ENCODE assay signal across 10 mouse cellular contexts in the genomic region with DNA sequence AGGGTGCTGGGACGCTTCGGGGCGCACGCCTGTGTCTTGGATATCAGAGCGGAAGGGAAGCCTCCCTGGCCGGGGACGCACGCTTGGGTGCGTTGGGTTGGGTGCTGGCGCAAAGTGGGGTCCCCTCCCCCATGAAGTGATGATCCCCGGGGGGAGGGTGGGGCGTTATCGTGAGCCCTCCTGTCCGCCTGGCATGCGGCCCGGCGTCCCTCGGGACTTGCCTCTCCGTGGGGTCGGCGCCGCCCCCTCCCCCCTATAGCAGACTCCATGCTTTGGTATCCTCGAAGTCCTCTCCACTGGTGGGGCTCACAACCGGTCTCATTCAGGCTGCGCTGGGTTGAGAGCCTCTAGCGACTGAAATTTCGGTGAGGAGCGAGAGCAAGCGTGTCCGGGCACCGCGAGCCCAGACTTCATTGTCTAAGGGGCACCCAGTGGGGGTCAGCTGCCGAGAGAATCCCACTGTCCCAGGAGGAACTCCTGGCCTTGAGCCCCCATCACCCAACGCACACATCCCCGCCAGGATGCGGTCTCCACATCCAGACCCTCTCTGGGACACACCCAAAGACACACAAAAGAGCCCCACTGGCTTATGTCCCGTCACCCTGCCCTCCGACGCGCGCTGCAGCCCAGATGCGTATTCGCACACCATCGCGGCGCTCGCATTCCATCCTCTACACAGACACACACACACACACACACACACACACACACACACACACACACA. TPM values are rescaled to one million over a fixed set of nuclear protein-coding genes. Genes with fewer than 3 reads are reported as not detected.
A peak's percentile ranks its signal among the peaks of the same experiment; 100 is the strongest.
DNase-seq lines count a peak whose midpoint lies in the region; ATAC-seq and TF ChIP-seq lines count a peak whose summit lies in the region.
"Had no signal": no experiment of that assay in that cellular context is flagged by ENCODE, and none has a peak within 500 bp of the region (broad histone marks: within the 10 kb centered on the region; RNA-seq: fewer than 3 reads in every experiment).

No protein-coding gene starts in this region.

- H3K27ac ChIP-seq in heart, embryonic 16.5 days (ENCODE audit: low read length), result no peak overlapping the region
- no peak overlapping the region for H3K27ac ChIP-seq in hindbrain, embryonic 15.5 days (replicated peaks)
- no peak overlapping the region for H3K27ac ChIP-seq in midbrain, postnatal 0 days (ENCODE audit: low read depth, low read length)

- DNase-seq in heart, adult 8-10 months (ENCODE audit: low spot score), result no peak
- DNase-seq in ZHBTc4 (ENCODE audit: low read depth, low spot score), result peak; percentile 54
- DNase-seq in midbrain, postnatal 0 days (ENCODE audit: low spot score), result no peak
- no peak for DNase-seq in layer of hippocampus, postnatal 25 days (ENCODE audit: extremely low spot score in 1 of 2, low spot score in 1 of 2)
- no peak for DNase-seq in adrenal gland, postnatal 25 days
- DNase-seq in left cerebral cortex, postnatal 14 days (ENCODE audit: low spot score in 2 of 2), result no peak
- DNase-seq: kidney, adult 2 months had no signal

- ATAC-seq in heart, embryonic 16.5 days (replicated peaks; ENCODE audit: extremely low read depth, insufficient read depth, low FRiP score), result no peak
- no peak for ATAC-seq in hindbrain, embryonic 15.5 days (ENCODE audit: low FRiP score, low read depth)
- ATAC-seq in midbrain, postnatal 0 days (ENCODE audit: low FRiP score), result no peak; the same call in 1 of the 2 replicates

- H3K36me3 ChIP-seq in heart, embryonic 16.5 days (ENCODE audit: control insufficient read depth, insufficient read depth), result no peaks in the 10 kb centered on the region
- no peaks in the 10 kb centered on the region for H3K36me3 ChIP-seq in hindbrain, embryonic 15.5 days
- no peaks in the 10 kb centered on the region for H3K36me3 ChIP-seq in midbrain, postnatal 0 days (ENCODE audit: insufficient read depth, low read length)
- H3K36me3 ChIP-seq: G1E had no signal

- 2% methylated on average over 47 of the region's 47 CpGs for WGBS in heart, embryonic 16.5 days
- 1% methylated on average over 38 of the region's 47 CpGs for WGBS in hindbrain, embryonic 15.5 days
- WGBS in midbrain, postnatal 0 days, result under 1% methylated on average over 47 of the region's 47 CpGs

- H3K4me3 ChIP-seq in heart, embryonic 16.5 days (ENCODE audit: low read length), result peak overlapping the region; percentile 52
- H3K4me3 ChIP-seq in hindbrain, embryonic 15.5 days, result peak overlapping the region; percentile 37
- H3K4me3 ChIP-seq in midbrain, postnatal 0 days (ENCODE audit: low read depth, low read length), result peak overlapping the region; percentile 35

- peak overlapping the region; percentile 71; the same call in 1 of the 2 replicates for H3K4me2 ChIP-seq in heart, embryonic 16.5 days (ENCODE audit: low read depth, low read length)
- H3K4me2 ChIP-seq in hindbrain, embryonic 15.5 days, result peak overlapping the region; percentile 76
- peak overlapping the region; percentile 67 for H3K4me2 ChIP-seq in midbrain, postnatal 0 days (ENCODE audit: low read depth, low read length, poor library complexity, severe bottlenecking)

- no peaks in the 10 kb centered on the region for H3K9me3 ChIP-seq in heart, embryonic 16.5 days (replicated peaks; ENCODE audit: control insufficient read depth, low read length)
- H3K9me3 ChIP-seq in hindbrain, embryonic 15.5 days, result no peaks in the 10 kb centered on the region
- no peaks in the 10 kb centered on the region for H3K9me3 ChIP-seq in midbrain, postnatal 0 days (ENCODE audit: low read length)
- H3K9me3 ChIP-seq: G1E had no signal

- TF ChIP-seq CTCF in midbrain, postnatal 0 days (IDR thresholded peaks at IDR 0.05), result no peak

- H3K9ac ChIP-seq in heart, embryonic 16.5 days (ENCODE audit: low read length), result peak overlapping the region; percentile 51; the same call in 1 of the 2 replicates
- H3K9ac ChIP-seq in hindbrain, embryonic 15.5 days, result no peak overlapping the region; the same call in 1 of the 2 replicates
- H3K9ac ChIP-seq in midbrain, postnatal 0 days (replicated peaks; ENCODE audit: low read length, poor library complexity, severe bottlenecking), result 0 out of 2 replicates have a peak overlapping the region, but pooled peaks have one; percentile 42

- peaks cover 95% of the 10 kb centered on the region for H3K27me3 ChIP-seq in heart, embryonic 16.5 days (ENCODE audit: control insufficient read depth, insufficient read depth, low read length)
- H3K27me3 ChIP-seq in hindbrain, embryonic 15.5 days, result peaks cover 98% of the 10 kb centered on the region
- peaks cover 90% of the 10 kb centered on the region for H3K27me3 ChIP-seq in midbrain, postnatal 0 days (ENCODE audit: insufficient read depth, low read length)

- H3K4me1 ChIP-seq in heart, embryonic 16.5 days (ENCODE audit: control insufficient read depth, insufficient read depth, low read length), result peaks cover 25% of the 10 kb centered on the region
- peaks cover 52% of the 10 kb centered on the region for H3K4me1 ChIP-seq in hindbrain, embryonic 15.5 days (replicated peaks)
- peaks cover 8% of the 10 kb centered on the region; the same call in 1 of the 2 replicates for H3K4me1 ChIP-seq in midbrain, postnatal 0 days (ENCODE audit: insufficient read depth, low read length)

- intact Hi-C loops in left cerebral cortex, postnatal 14 days (cut with DNase I), result no loop called here

RNA-seq across cellular contexts. Expression of a gene that starts 0.9 kb away (rescaled TPM):
- polyA plus RNA-seq in heart, embryonic 16.5 days (2015; fragmentation: Nextera tagmentation; extraction: Ambion mirVana), result 3.2 and 17.8 TPM in 2 replicates
- under 1 TPM in 2 of 4 experiments, not detected in 2; 0.57 to 0.97 TPM for total RNA-seq in heart, adult 8-10 months (2022)
- 7.0 and 8.6 TPM in 2 replicates for polyA plus RNA-seq in hindbrain, embryonic 15.5 days (2015; fragmentation: Nextera tagmentation; extraction: Ambion mirVana)
- total RNA-seq in midbrain, postnatal 0 days (2014; rRNA removed), result 4.1 and 4.3 TPM in 2 replicates
- 9.4 and 10.9 TPM in 2 replicates for polyA plus RNA-seq in midbrain, postnatal 0 days (2015; fragmentation: Nextera tagmentation; extraction: Ambion mirVana)
- 10 to 100 TPM; 45.2 to 49.5 TPM for total RNA-seq in layer of hippocampus, postnatal 25 days (2021)
- 0.18 TPM in 1 of 2 replicates, not detected in the other for total RNA-seq in adrenal gland, postnatal 25 days (2021)
- total RNA-seq in left cerebral cortex, postnatal 14 days (2021), result 1 to 10 TPM; 5.8 to 7.5 TPM
- total RNA-seq: G1E had no signal
- polyA plus RNA-seq: G1E had no signal

RNA-seq across cellular contexts. Expression of a gene that starts 6.7 kb away (rescaled TPM):
- 0.13 and 0.41 TPM in 2 replicates for polyA plus RNA-seq in heart, embryonic 16.5 days (2015; fragmentation: Nextera tagmentation; extraction: Ambion mirVana)
- not detected for total RNA-seq in heart, adult 8-10 months (2022)
- 133 and 145 TPM in 2 replicates for polyA plus RNA-seq in hindbrain, embryonic 15.5 days (2015; fragmentation: Nextera tagmentation; extraction: Ambion mirVana)
- total RNA-seq in midbrain, postnatal 0 days (2014; rRNA removed), result 168 and 206 TPM in 2 replicates
- 203 and 226 TPM in 2 replicates for polyA plus RNA-seq in midbrain, postnatal 0 days (2015; fragmentation: Nextera tagmentation; extraction: Ambion mirVana)
- 100 to 1,000 TPM; 318 to 351 TPM for total RNA-seq in layer of hippocampus, postnatal 25 days (2021)
- 10.1 and 10.2 TPM in 2 replicates for total RNA-seq in adrenal gland, postnatal 25 days (2021)
- total RNA-seq in left cerebral cortex, postnatal 14 days (2021), result 100 to 1,000 TPM; 217 to 225 TPM
- total RNA-seq: G1E had no signal

RNA-seq across cellular contexts. Expression of a gene that starts 12.7 kb away (rescaled TPM):
- 122 and 129 TPM in 2 replicates for polyA plus RNA-seq in heart, embryonic 16.5 days (2015; fragmentation: Nextera tagmentation; extraction: Ambion mirVana)
- total RNA-seq in heart, adult 8-10 months (2022), result 100 to 1,000 TPM; 118 to 133 (median 124) TPM
- polyA plus RNA-seq in hindbrain, embryonic 15.5 days (2015; fragmentation: Nextera tagmentation; extraction: Ambion mirVana), result 161 and 177 TPM in 2 replicates
- total RNA-seq in midbrain, postnatal 0 days (2014; rRNA removed), result 118 and 121 TPM in 2 replicates
- polyA plus RNA-seq in midbrain, postnatal 0 days (2015; fragmentation: Nextera tagmentation; extraction: Ambion mirVana), result 198 and 212 TPM in 2 replicates
- 100 to 1,000 TPM in 1 of 2 experiments, 10 to 100 TPM in 1; 91.1 to 101 TPM for total RNA-seq in layer of hippocampus, postnatal 25 days (2021)
- total RNA-seq in adrenal gland, postnatal 25 days (2021), result 141 and 158 TPM in 2 replicates
- 10 to 100 TPM; 96.6 to 99.7 TPM for total RNA-seq in left cerebral cortex, postnatal 14 days (2021)

RNA-seq across cellular contexts. Expression of a gene that starts 16.7 kb away (rescaled TPM):
- 691 and 770 TPM in 2 replicates for polyA plus RNA-seq in heart, embryonic 16.5 days (2015; fragmentation: Nextera tagmentation; extraction: Ambion mirVana)
- total RNA-seq in heart, adult 8-10 months (2022), result 1,000 to 10,000 TPM; 1,436 to 1,703 (median 1,558) TPM
- 652 and 684 TPM in 2 replicates for polyA plus RNA-seq in hindbrain, embryonic 15.5 days (2015; fragmentation: Nextera tagmentation; extraction: Ambion mirVana)
- total RNA-seq in midbrain, postnatal 0 days (2014; rRNA removed), result 357 and 402 TPM in 2 replicates
- polyA plus RNA-seq in midbrain, postnatal 0 days (2015; fragmentation: Nextera tagmentation; extraction: Ambion mirVana), result 721 and 736 TPM in 2 replicates
- 1,000 to 10,000 TPM; 1,005 to 1,128 TPM for total RNA-seq in layer of hippocampus, postnatal 25 days (2021)
- 1,380 and 1,587 TPM in 2 replicates for total RNA-seq in adrenal gland, postnatal 25 days (2021)
- 1,000 to 10,000 TPM in 1 of 2 experiments, 100 to 1,000 TPM in 1; 967 to 1,028 TPM for total RNA-seq in left cerebral cortex, postnatal 14 days (2021)

RNA-seq across cellular contexts. Expression of a gene that starts 17.1 kb away (rescaled TPM):
- 9.9 and 12.4 TPM in 2 replicates for polyA plus RNA-seq in heart, embryonic 16.5 days (2015; fragmentation: Nextera tagmentation; extraction: Ambion mirVana)
- total RNA-seq in heart, adult 8-10 months (2022), result 1 to 10 TPM; 8.1 to 9.3 (median 8.4) TPM
- 29.5 and 33.6 TPM in 2 replicates for polyA plus RNA-seq in hindbrain, embryonic 15.5 days (2015; fragmentation: Nextera tagmentation; extraction: Ambion mirVana)
- total RNA-seq in midbrain, postnatal 0 days (2014; rRNA removed), result 48.9 and 51.0 TPM in 2 replicates
- polyA plus RNA-seq in midbrain, postnatal 0 days (2015; fragmentation: Nextera tagmentation; extraction: Ambion mirVana), result 39.4 TPM in 2 replicates
- 10 to 100 TPM; 54.1 to 60.7 TPM for total RNA-seq in layer of hippocampus, postnatal 25 days (2021)
- 22.3 and 24.9 TPM in 2 replicates for total RNA-seq in adrenal gland, postnatal 25 days (2021)
- 10 to 100 TPM; 37.2 to 37.9 TPM for total RNA-seq in left cerebral cortex, postnatal 14 days (2021)

Comparison
In these comparisons a context has a peak if more than half of its experiments do, and no peak if none do; other contexts are left out.
1. RNA of a gene that starts 6.7 kb away (total RNA-seq): 318 to 351 TPM in layer of hippocampus, postnatal 25 days, 217 to 225 TPM in left cerebral cortex, postnatal 14 days and 168 to 206 TPM in midbrain, postnatal 0 days; 10.1 to 10.2 TPM in adrenal gland, postnatal 25 days and not detected in heart, adult 8-10 months; every median in the first group is over 10 times any median in the second.
2. Peak in every context shown above with its lines, with median percentiles within 50 percentile points of each other: H3K4me2 ChIP-seq and H3K4me3 ChIP-seq.